Mouse (Mus musculus): ENCODE results near the gene Atrn.
"Not testable (repeated sequence)": the region's sequence is repeated elsewhere in the genome, so short reads cannot be mapped to it uniquely, and the experiment has no call there.

The Atrn gene

DNA sequence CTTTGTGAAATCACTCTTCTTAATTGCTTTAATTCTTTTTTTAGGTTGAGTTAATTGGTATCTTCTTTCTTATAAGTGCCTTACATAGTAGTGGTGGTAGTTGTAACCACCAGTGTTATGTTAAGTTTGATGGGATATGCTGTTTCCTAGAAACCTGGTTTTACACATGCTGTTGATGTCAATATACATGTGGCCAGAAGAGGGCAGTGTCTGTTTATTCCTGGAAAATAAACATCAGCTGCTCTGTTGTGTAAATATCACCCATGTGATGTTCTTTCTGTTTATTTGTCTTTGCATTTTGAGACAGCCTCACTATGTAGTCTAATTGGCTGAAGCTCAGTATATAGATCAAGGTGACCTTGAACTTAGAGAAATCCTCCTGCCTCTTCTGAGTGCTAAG is 55.6 kb downstream of the Atrn start:
- peak; percentile 22 to 30 for DNase-seq

DNA sequence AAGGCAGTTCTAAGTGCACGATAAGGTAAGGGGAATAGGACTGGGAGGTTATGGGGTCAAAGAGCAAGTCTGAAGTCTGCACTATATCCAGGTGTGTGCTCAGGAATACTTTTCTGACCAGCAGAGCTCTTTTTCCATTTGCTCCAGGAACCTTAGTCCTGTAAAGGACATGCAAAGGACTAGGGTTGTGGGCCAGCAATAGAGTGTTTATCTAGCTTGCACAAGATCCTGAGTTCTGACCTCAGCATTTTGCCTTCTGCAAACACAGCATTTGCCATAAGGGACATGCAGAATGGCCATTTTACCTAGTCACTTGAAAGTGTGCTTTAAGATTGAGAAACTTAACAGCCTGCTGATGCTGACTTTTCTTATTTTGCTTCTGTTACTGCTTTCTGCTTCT is 58.7 kb downstream of the Atrn start:
- no peak for DNase-seq

DNA sequence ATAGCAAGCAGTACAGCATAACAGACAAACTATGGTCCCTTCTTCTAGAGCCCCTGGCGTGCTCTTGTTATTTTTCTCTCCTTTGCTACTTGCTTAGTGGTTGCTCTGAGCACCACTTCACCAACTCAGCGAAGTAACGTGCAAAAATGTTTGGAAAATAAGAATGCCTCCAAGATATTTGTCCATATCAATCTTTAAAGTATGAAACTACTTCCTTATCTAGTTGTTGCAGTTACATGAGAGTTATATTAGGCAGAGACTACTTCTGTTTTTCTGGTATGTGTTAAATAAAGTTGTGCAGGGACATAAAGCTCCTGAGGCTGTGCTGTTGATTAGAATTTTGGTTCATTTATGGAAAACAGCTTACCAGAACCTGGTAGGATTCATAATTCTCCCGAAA is 64.7 kb downstream of the Atrn start:
- no peak for DNase-seq

DNA sequence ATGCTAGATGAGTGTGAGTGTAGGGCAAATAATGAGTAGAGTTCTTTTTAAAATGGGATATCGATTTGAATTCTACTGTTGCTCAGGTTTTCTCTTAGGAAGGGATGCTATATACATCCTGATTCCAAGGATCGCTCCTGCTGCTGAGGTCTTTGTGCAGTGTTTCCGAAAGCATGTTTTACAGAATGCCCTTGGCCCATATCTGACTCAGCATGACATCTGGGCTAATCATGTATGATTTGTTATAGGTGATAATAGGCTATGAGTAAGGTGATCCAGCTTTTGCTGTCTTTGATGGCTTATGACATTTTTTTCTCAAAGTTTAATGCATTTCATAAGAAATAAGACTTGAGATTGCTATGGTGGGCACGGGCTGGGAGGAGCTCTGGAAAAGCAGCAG is 66.1 kb downstream of the Atrn start:
- no peak for DNase-seq

DNA sequence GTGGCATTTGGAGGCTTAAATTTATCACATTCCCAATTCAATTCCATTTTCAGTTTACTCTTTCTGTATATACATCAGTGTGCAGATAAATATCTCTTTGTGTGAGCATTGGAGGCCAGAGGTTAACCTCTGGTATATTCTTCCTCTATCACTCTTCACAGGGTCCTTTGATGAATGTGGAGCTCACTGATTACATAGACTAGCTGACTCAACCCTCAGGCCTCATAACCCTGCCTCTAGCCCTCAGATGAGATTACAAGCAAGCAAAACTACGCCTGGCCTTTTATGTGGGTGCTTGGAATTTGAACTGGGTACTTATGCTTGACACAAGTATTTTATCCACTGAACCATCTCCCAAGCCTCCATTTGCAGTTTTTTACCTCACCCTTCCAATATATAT is 68.6 kb downstream of the Atrn start:
- no peak for DNase-seq

DNA sequence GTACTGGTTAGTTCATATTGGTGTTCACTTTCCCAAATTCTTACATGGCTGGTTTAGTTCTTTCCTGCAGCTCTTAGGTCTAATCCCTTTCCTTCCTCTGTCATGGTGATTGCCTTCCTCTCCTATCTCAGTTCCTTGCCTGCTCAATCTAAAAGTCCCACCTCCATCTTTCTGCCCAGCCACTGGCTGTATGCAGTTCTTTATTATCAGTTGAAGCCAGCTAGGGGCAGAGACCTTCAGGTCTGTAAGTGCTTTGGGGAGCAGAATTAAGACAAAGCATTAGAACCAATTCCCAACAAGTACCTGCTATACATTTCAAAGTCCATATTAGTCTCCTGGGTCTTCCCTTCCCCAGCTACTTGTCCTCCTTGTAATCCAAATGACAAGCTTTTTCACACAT is 71.3 kb downstream of the Atrn start:
- DNase-seq = no peak

DNA sequence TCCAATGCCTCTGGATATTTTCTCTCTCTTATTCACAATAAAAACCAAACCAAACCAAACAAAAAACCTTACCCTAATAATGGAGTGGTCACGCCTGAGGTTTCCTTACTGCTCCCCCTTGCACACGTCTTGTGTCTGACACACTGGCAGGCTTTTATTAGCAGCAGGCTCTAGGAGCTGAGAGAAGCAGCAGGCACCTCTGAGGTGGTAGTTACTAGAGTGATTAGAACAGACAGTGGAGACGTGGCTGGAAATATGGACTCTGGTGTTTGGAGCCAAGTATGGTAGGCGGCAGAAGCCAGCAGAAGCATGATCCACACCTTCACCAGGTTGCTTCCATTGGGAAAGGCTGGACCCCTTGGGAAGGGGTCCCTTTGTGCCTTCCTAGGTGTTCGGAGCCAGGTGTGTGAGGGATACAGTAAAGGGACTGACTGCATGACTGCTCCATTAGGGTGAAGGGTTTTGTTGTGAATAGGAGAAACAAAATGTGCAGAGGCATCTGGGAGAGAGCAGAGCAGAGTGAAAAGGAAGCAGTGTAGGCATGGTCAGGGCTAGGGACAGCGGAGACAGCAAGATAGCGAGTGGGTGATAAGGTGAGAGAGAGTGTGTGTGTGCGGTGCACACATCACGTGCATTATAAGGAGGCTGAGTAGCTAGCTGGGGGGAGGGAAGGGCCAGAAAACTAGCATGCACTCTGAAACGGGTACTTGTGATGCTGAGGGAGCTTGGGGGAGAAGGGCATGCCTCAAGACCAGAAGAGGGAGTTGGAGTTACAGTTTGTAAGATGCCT is 72.0 kb downstream of the Atrn start:
- DNase-seq = no peak

DNA sequence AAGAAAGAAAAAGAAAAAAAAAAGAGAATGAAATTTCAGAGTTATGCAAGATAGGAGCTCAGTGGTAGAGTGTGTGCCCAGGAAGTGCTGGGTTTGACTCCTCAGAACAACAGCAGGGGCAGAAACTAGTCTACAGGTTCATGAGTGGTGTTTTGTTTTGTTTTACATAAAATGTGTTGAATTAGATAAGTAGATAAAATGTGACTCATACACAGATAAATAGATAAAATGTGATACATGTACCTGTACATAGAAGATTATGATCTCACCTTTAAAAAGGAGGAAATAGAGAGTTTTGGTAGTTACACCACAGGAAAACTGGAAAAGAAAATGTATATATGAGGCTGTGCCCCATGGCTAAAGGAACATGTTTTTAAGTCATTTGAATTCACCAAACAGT is 72.8 kb downstream of the Atrn start:
- DNase-seq = no peak

DNA sequence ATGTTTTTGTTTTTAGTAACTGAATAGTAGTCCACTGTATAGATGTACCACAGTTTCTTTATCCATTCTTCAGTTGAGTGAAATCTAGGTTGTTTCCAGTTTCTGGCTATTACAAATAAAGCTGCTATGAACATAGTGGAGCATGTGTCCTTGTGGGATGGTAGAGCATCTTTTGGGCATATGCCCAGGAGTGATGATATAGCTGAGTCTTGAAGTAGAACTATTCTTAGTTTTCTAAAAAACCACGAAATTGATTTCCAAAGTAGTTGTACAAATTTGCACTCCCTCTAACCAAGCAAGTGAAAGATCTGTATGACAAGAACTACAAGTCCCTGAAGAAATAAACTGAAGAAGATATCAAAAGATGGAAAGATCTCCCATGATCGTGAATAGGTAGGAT is 86.5 kb downstream of the Atrn start:
- DNase-seq = no peak

DNA sequence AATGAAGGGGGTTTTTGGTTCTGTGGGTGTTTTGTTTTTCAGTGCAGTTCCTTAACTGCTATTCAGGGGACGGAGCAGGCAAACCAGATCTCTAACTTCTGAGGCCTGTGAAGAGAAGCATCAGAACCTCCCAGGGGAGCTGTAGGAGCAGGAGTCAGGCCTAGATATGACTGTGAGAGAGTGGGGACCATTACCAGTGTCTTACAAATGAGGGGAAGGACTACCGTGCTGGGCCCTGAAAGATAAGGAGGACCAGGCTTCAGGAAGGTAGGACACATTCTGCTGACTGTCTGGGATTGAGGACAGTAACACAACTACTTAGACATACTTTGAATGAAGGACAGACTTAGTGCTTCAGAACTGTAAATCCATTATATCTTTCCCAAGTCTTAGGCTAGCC is 102.8 kb downstream of the Atrn start:
- DNase-seq = no peak

DNA sequence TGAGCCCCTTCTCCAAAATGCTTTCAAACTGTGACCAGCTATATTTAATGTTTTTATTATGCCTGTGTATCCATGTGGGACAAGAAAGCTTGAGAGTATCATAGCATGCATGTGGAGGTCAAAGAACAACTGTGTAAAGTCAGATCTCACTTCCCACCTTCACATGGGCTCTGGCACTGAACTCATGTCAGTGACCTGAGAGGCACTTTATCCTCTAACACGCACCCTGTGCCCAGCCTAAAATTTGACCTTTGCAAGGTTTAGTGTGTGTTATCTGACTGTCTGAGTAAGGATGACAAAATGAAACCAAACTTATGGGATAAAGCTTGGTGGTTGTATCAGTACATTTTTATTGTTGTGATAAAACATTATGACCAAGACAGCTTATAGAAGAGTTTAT is 104.3 kb downstream of the Atrn start:
- no peak for DNase-seq

DNA sequence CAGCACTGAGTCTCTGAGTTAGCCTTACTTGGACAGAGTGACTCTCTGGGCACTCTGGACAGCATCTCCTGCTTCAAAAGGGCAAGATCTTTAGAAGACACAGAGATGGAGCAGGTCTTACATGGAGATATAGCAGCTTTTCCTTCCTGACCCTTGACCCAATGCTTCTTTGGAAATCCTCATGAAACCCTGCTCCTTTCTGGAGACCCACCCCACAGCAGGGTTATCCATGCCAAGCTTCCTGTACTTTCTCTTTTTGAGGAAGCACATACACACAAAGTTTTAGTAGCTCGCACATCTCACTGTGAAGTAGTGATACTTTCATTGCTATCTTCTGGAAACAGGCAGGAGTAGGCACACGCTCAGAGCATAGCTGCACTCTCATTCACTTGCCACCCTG is 118.9 kb downstream of the Atrn start:
- no peak for DNase-seq

DNA sequence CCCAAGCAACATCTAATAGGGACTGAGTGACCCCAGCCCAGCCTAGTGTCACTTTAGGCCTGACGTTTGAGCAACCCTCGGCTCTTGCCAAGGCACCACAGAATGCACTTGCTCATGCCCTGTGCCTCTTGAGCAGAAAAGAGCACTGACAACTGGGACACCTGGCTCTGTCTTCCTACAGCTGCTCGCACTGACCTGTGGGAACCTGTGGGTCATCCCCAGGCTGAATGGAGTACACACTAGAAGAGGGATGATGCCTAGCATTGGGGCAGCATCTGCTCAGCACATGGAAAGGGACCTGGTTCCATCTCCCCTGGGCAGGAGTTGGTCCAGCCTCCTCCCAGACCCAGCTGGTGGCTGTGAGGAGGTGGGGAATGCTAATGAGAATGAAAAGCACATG is 120.6 kb downstream of the Atrn start:
- DNase-seq = no peak

DNA sequence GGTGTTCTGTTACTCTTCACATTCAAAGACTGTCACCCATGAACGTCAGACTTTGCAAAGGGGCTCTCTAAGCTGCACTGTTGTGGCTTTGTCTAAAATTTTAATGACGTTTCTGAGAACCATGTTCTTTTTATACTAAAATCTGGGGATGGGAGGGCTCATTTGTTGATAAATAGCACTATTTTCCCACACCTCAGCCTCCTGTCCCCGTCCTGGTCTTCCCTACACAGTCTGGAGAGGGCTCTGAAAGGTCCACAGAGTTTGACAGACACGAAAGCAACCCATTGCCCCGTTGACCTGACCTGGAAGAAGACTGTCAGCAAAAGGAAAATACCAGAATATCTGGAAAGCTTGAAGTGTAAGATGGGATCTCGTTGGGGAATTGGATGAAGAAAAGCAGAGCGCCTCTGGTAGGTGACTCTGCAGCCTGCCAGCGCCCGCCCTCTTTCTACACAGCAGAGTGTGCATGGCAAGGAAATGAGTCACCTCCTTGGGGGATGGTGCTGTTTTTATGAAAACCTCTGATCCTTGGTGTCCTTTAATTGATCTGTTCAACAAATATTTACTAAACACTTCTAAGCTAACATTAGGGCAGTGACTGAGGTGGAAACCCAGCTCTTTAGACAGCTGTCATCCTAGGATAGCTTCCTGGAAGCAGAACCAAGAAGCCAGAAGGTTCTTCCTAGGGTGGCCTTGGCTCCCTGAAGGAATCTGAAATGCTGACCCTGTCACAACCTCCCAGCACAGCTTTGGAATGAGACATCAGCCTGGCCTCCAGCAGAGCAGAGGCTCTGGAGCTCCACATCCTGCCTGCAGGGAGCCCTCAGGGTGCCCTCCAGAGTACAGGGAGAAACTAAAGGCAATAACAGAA is 123.0 kb downstream of the Atrn start:
- DNase-seq = no peak

DNA sequence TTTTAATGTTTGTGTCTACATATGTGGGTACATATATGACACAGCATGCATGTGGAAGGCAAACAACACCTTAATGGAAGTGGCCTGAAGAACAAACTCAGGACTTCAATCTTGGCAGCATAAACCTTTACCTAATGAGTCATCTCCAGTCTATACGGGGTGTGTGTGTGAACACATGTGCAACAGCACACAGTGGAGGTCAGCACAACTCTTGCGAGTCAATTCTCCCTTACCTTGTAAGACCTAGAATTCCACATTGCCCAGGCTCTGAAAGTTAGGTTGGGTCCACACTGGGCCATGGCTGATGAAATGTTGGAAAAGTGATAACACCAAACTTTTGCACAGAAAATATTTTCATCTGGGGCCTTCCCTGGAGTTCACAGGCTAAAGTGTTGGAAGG is 124.3 kb downstream of the Atrn start:
- DNase-seq = no peak

DNA sequence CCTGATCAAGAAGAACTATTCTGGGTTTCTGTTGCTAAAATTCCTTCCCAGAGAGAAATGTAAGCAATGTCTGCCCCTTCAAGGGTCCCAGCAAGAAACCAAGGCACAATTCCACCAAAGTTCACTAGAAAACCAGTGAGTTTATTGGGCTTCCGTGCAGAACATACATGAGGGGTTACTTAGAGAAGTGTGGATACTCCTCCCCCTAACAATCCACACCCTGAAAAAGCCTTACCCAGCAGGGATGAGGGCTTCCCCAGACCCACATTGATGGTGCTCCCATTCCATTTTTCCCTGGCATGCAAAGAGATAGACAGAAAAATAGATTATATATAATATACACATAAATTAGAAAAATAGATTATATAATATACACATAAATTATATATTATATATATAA is 124.7 kb downstream of the Atrn start:
- no peak for DNase-seq

DNA sequence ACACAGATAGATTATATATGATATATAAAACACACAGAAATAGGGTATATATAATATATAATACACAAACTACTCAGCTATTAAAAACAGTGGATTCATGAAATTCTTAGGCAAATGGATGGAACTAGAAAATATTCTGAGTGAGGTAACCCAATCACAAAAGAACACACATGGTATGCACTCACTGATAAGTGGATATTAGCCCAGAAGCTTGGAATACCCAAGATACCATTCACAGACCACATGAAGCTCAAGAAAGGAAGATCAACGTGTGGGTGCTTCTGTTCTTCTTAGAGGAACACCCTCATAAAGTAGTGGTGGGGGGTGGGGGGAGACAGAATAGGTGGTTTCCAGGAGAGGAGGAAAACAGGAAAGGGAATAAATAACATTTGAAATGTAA is 125.1 kb downstream of the Atrn start:
- not testable (repeated sequence) for DNase-seq

DNA sequence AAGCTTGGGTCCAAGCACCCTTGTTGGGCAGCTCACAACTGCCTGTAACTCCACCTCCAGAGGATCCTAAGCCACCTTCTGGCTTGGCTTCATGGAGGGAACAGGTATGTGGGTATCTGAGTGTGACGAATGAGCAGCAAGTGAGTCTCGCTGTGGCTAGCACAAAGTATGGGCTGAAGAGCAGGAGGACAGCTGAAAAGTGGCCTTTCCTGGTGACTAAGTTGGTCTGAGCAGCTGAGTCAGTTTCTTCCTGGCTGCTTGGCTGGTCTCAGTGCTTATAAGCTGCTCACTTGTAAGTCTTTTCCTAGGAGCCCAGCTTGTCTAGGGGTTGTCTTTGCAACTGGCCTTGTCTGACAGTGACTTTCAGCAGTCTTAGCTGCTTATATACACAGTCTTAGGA is 130.0 kb downstream of the Atrn start:
- no peak for DNase-seq

DNA sequence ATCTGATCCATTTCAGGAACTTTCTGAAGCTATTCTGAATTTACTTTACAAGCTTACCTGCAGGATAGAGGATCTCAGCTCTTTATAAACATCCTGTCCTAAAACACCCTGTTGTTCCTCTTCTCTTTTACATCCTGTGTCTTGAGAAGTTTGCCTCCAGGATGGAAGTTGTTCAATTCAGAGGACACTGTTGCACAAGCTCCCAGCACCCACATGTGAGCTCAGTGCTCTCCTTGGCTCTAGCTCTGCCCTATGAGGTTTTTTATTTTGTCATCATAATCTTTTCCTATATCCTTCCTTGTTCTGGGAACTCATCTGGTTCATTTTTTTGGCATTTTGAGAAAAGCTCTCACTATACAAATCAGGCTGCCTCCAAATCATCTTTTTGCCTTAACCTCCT is 130.5 kb downstream of the Atrn start:
- no peak for DNase-seq

DNA sequence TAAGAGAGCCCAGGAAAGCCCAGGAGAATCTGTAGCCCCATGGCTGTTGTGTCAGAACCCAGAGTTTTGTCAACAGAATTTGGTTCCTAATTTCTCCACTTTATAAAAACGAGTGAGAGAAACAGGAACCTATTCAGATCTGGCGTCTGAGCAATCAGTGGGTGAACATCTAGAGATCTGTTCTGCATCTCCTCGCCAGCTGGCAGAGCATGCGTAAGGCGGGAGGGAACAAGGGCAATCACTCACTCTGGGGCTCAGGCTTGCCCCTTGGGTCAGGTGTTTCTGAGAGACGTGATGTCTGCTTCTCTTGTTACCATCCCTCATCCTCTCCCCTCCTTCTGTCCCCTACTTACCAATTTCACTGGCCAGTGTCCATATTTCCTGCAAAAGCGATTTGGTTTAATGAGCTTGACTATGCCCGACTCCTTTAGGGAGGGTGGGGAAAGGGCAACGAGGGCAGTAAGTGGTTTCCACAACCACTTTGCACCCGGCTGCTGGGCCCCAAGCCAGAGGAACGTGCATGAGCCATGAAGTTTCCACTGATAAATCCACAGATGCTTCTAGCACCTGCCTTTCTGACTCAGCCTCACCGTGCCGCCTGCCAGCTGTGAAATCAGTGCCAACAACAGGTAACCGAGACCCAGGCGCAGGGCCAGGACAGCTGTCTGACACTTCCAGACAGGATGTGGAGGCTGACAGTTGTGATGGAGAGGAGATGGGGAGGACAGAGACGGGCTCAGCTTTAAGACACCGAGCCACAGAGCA is 131.1 kb downstream of the Atrn start:
- no peak for DNase-seq

DNA sequence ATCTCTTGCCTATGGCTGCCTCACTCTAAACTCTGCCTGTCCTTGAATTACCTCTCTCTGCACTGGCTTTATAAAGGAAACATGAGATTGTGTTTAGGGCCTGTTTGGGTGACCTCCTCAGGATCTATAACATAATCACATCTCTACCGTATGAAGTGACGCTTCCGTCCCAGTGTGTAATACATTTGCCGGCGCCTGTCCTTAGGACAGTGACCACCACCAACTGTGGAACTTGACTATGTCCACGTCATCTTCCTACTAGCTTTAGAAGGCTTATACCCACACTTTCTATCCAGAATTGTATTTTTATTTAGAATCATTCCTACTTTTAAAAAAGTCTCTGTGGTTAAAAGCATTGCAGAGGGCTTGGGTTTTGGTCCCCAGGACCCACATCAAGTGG is 131.9 kb downstream of the Atrn start:
- DNase-seq = no peak

DNA sequence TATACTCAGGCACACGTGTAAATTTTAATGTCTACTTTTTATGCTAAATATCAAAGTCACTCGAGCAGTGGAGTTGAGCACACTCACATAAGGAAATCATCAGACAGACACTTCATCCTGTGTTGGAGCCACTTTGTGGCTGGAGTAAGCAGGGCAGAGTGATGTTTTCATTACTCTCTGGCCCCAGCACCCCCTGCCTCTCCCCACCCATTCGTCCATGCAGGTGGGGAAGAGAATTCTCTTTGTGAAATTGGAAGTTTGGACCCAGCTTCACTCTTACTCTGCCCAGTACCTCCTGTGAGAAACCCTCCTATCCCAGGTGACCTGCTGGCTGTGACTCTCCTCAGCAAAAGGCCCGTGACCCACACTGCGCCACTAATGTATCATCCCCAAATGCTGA is 132.4 kb downstream of the Atrn start:
- no peak for DNase-seq

Measured in cerebellum, adult 18-20 months (tissue).